Comparison of ENCODE assay signal across 8 mouse cellular contexts in the genomic region with DNA sequence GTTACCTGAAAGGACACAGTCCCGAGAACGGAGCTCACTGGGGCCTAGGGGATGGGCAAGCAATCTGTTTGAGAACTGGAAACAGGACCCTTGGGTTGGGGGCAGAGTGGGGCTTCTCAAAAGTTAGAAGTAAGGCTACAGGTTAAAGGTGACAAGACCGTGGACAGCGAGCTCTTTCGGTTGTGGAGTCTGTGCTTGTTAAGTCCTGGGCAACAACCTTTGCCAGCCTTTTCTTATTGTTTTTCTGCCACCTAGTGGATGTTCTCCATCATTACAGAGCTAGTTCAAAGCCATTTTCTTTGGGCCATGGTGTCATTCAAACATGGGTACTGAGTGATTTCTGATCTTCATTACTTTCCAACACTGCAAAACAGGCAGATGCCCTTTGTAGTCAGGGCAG. TPM values are rescaled to one million over a fixed set of nuclear protein-coding genes. Genes with fewer than 3 reads are reported as not detected.
A peak's percentile ranks its signal among the peaks of the same experiment; 100 is the strongest.
DNase-seq lines count a peak whose midpoint lies in the region; ATAC-seq lines count a peak whose summit lies in the region.

No protein-coding gene starts in this region.

- DNase-seq in heart, adult 18-20 months, result peak; percentile 40 to 67
- DNase-seq in heart, postnatal 4 days, result no peak
- DNase-seq in midbrain, embryonic 14.5 days, result peak; percentile 84
- DNase-seq in retina, postnatal 7 days (ENCODE audit: low read depth, low spot score), result peak; percentile 36
- DNase-seq in ovary, postnatal 36 days (ENCODE audit: low spot score), result no peak

- no peaks in the 10 kb centered on the region for H3K4me1 ChIP-seq in midbrain, embryonic 14.5 days (ENCODE audit: control insufficient read depth, insufficient read depth, low read length)
- 0 out of 2 replicates have a peak, but pooled peaks cover 8% of the 10 kb centered on the region for H3K4me1 ChIP-seq in midbrain, embryonic 15.5 days

- no peak overlapping the region for H3K9ac ChIP-seq in midbrain, embryonic 14.5 days (replicated peaks; ENCODE audit: low read length)
- H3K9ac ChIP-seq in midbrain, embryonic 15.5 days, result no peak overlapping the region

- H3K27ac ChIP-seq in midbrain, embryonic 14.5 days (replicated peaks; ENCODE audit: low read depth, low read length), result no peak overlapping the region
- no peak overlapping the region for H3K27ac ChIP-seq in midbrain, embryonic 15.5 days

- 51% methylated on average over 5 of the region's 5 CpGs for WGBS in midbrain, embryonic 14.5 days
- WGBS in midbrain, embryonic 15.5 days, result 47% methylated on average over 5 of the region's 5 CpGs

- no peaks in the 10 kb centered on the region for H3K9me3 ChIP-seq in midbrain, embryonic 14.5 days (ENCODE audit: control insufficient read depth, low read length)
- no peaks in the 10 kb centered on the region for H3K9me3 ChIP-seq in midbrain, embryonic 15.5 days

- H3K4me3 ChIP-seq in midbrain, embryonic 14.5 days (replicated peaks; ENCODE audit: low read depth, low read length), result no peak overlapping the region
- no peak overlapping the region for H3K4me3 ChIP-seq in midbrain, embryonic 15.5 days

- ATAC-seq in midbrain, embryonic 14.5 days (ENCODE audit: low FRiP score, low TSS enrichment), result no peak
- ATAC-seq in midbrain, embryonic 15.5 days (replicated peaks), result no peak
- peak; percentile 46 for ATAC-seq in activated CD4-positive, CD25-positive, alpha-beta regulatory T cell, adult 4 months
- peak; percentile 40; the same call in 1 of the 2 replicates for ATAC-seq in granulocyte monocyte progenitor cell, adult 5-6 weeks (replicated peaks; ENCODE audit: poor library complexity, severe bottlenecking)

- no peaks in the 10 kb centered on the region for H3K36me3 ChIP-seq in midbrain, embryonic 14.5 days (ENCODE audit: control insufficient read depth, insufficient read depth, low read length)
- H3K36me3 ChIP-seq in midbrain, embryonic 15.5 days (replicated peaks), result no peaks in the 10 kb centered on the region

- no peak overlapping the region for H3K4me2 ChIP-seq in midbrain, embryonic 14.5 days (ENCODE audit: low read length)
- no peak overlapping the region for H3K4me2 ChIP-seq in midbrain, embryonic 15.5 days

- H3K27me3 ChIP-seq in midbrain, embryonic 14.5 days (ENCODE audit: control insufficient read depth, insufficient read depth, low read length), result no peaks in the 10 kb centered on the region
- H3K27me3 ChIP-seq in midbrain, embryonic 15.5 days (replicated peaks), result no peaks in the 10 kb centered on the region

RNA-seq across cellular contexts. Expression of gene Wnt4, which starts 31.1 kb away (rescaled TPM):
- under 1 TPM; 0.28 to 0.32 TPM for total RNA-seq in heart, adult 18-20 months (2021)
- under 1 TPM; 0.76 to 0.88 TPM for total RNA-seq in heart, postnatal 4 days (2021)
- 0.94 and 1.4 TPM in 2 replicates for polyA plus RNA-seq in midbrain, embryonic 14.5 days (2014; fragmentation: Nextera tagmentation; extraction: Ambion mirVana)
- polyA plus RNA-seq in midbrain, embryonic 15.5 days (2015; fragmentation: Nextera tagmentation; extraction: Ambion mirVana), result 3.4 and 4.8 TPM in 2 replicates
- polyA plus RNA-seq in activated CD4-positive, CD25-positive, alpha-beta regulatory T cell, adult 4 months (2017; shearing (Covaris generic)), result under 1 TPM in 1 of 2 experiments, not detected in 1; 0.32 TPM
- not detected in 2 replicates for total RNA-seq in granulocyte monocyte progenitor cell, adult 5-6 weeks (2014; fragmentation: Nextera tagmentation)
- total RNA-seq in granulocyte monocyte progenitor cell, adult 5-6 weeks (2017), result not detected in 2 replicates

RNA-seq across cellular contexts. Expression of gene Cdc42, which starts 49.1 kb away (rescaled TPM):
- 100 to 1,000 TPM; 143 to 147 TPM for total RNA-seq in heart, adult 18-20 months (2021)
- total RNA-seq in heart, postnatal 4 days (2021), result 100 to 1,000 TPM; 276 to 285 TPM
- 984 and 991 TPM in 2 replicates for polyA plus RNA-seq in midbrain, embryonic 14.5 days (2014; fragmentation: Nextera tagmentation; extraction: Ambion mirVana)
- polyA plus RNA-seq in midbrain, embryonic 15.5 days (2015; fragmentation: Nextera tagmentation; extraction: Ambion mirVana), result 902 and 940 TPM in 2 replicates
- 100 to 1,000 TPM; 726 to 745 TPM for polyA plus RNA-seq in activated CD4-positive, CD25-positive, alpha-beta regulatory T cell, adult 4 months (2017; shearing (Covaris generic))
- 417 and 477 TPM in 2 replicates for total RNA-seq in granulocyte monocyte progenitor cell, adult 5-6 weeks (2014; fragmentation: Nextera tagmentation)
- 469 and 557 TPM in 2 replicates for total RNA-seq in granulocyte monocyte progenitor cell, adult 5-6 weeks (2017)

Comparison
In these comparisons a context has a peak if more than half of its experiments do, and no peak if none do; other contexts are left out.
1. DNase-seq: peak in heart, adult 18-20 months (2 of 2), midbrain, embryonic 14.5 days (single experiment) and retina, postnatal 7 days (single experiment); none in heart, postnatal 4 days (single experiment) and ovary, postnatal 36 days (single experiment).
2. ATAC-seq: peak in activated CD4-positive, CD25-positive, alpha-beta regulatory T cell, adult 4 months (single experiment) and granulocyte monocyte progenitor cell, adult 5-6 weeks (single experiment); none in midbrain, embryonic 14.5 days (single experiment) and midbrain, embryonic 15.5 days (single experiment).